Mouse (Mus musculus): ENCODE data around the gene Acsf2.

GRCm38 (mm10) chr11:94564437-94565150, 37.1 kb downstream of the Acsf2 start, which contains the start of gene Chad:
- TF ChIP-seq FLI1 (IDR thresholded peaks at IDR 0.05; ENCODE audit: low read length) (no peak; the same call in 1 of the 2 replicates), GATA1 (IDR thresholded peaks at IDR 0.05; ENCODE audit: borderline replicate concordance, low read length) (no peak)

Data from megakaryocyte, embryonic 14.5 days (primary cell).